Mouse (Mus musculus) forebrain, embryonic 10.5 days (tissue): ENCODE data around the gene Lyl1. TPM values are rescaled to one million over a fixed set of nuclear protein-coding genes. Genes with fewer than 3 reads are reported as not detected.

Source experiments
- DNase-seq: peaks from one replicate; pipeline ENCODE4 v3.0.0-alpha.2; 2017; ENCODE audit warnings: low spot score; ENCODE audit errors: extremely low spot score
- H3K27ac ChIP-seq: fragments of 300-500 bp; sonication (generic); 2 replicates; pipeline ENCODE4 v1.5.1; 2016; ENCODE audit warnings: mild to moderate bottlenecking
- H3K27me3 ChIP-seq: fragments of 300-500 bp; sonication (generic); 2 replicates; pipeline ENCODE4 v1.6.1; 2016; ENCODE audit warnings: mild to moderate bottlenecking; ENCODE audit not compliant: poor library complexity, severe bottlenecking
- H3K36me3 ChIP-seq: fragments of 300-500 bp; sonication (generic); replicated peaks from 2 replicates; pipeline ENCODE4 v1.6.1; 2016; ENCODE audit warnings: mild to moderate bottlenecking, moderate library complexity
- H3K4me1 ChIP-seq: fragments of 300-500 bp; sonication (generic); 2 replicates; pipeline ENCODE4 v1.6.1; 2016
- H3K4me3 ChIP-seq: fragments of 300-500 bp; sonication (generic); 2 replicates; pipeline ENCODE4 v1.5.1; 2016; ENCODE audit warnings: mild to moderate bottlenecking, moderate library complexity
- H3K9me3 ChIP-seq: fragments of 300-500 bp; sonication (generic); 2 replicates; pipeline ENCODE4 v1.6.1; 2016; ENCODE audit warnings: mild to moderate bottlenecking, moderate library complexity
- WGBS: fragments of 180-500 bp; shearing (Covaris S2); methylation state at CpG from one replicate; pipeline ENCODE4 v1.1.7; 2016; 5-methylcytosine and 5-hydroxymethylcytosine counted together
- polyA plus RNA-seq: library from polyadenylated mRNA; unstranded; fragments of >200 nt; fragmentation: Nextera tagmentation; extraction: Ambion mirVana; gene quantifications from 2 replicates; pipeline ENCODE4 v1.2.1, GENCODE M21; 2016

Lyl1 gene
- polyA plus RNA-seq, 1 experiment from 2014 or later = 5.8 TPM

DNA sequence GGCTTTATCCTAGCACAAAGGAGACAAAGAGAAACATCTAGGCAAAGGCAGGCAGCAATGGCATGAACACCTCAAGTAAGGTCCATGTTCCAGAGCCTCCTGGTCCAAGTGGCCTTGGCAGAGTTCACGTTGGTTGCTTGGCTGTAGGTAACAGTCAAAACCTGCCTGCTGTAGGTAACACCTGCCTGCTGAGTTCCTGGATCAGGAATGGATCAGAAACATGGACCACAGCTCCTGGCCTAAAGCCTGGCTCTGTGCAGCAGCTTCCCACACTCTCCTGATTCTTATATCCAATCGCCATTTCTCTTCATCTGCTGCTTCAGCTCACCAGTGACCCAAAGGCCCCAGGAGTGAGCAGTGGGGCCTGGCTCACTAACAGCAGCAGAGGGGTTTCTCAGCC is 33.4 kb downstream of the Lyl1 start:
- peaks cover 84% of the 10 kb centered on the region for H3K4me1 ChIP-seq
- H3K27ac ChIP-seq = no peak overlapping the region
- DNase-seq = no peak
- WGBS = 87% methylated on average over 2 of the region's 2 CpGs
- H3K9me3 ChIP-seq = no peaks in the 10 kb centered on the region
- no peaks in the 10 kb centered on the region for H3K36me3 ChIP-seq
- H3K4me3 ChIP-seq = no peak overlapping the region
- peaks cover 100% of the 10 kb centered on the region for H3K27me3 ChIP-seq

GRCm38 (mm10) chr8:84735597-84735996 is 34.3 kb downstream of the Lyl1 start:
- no peaks in the 10 kb centered on the region for H3K36me3 ChIP-seq
- H3K9me3 ChIP-seq = no peaks in the 10 kb centered on the region
- H3K4me1 ChIP-seq = peaks cover 84% of the 10 kb centered on the region
- H3K4me3 ChIP-seq = no peak overlapping the region
- peaks cover 100% of the 10 kb centered on the region for H3K27me3 ChIP-seq
- peak overlapping the region; percentile 4; the same call in 1 of the 2 replicates for H3K27ac ChIP-seq
- WGBS = 38% methylated on average over 2 of the region's 2 CpGs
- no peak for DNase-seq

DNA sequence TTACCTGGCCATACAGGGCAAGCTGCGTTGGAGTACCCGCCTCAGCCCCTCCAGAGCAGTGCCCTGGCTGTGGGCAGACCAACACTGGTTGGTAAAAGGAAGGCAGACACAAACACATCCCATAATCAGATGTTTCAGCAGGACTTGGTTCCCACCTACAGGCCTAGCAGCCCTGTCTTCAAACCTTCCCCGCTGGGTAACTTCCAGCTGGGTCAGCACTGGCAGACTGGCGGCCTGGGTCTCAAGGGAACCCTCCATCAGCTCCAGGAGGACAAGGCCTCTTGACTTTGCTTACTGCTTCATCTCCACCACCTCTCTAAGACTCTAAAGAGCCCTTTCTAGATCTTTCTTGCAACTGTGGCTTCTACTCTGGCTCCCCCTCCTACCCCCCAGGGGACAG is 35.3 kb downstream of the Lyl1 start:
- no peak for DNase-seq

DNA sequence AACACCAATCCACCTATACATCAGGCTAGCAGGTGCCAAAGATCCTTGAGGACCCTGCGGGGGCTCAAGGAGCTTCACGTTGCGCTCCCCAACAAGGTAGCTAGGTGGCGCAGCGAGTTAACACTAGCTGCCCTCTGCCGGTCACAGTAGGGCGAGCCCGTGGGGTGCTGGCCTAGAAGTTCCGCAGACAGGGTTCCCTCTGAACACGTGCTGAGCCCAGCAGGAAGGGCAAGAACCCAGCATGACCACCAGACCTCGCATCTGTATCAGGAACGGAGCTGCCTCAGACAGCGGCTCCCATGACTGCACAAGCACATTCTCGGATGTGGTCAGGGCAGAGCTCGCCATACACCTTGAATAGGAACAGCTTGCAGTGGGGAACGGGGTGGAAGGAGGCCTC is 36.4 kb downstream of the Lyl1 start:
- Histone ChIP-seq H3K4me1 (peaks cover 84% of the 10 kb centered on the region), H3K9me3 (no peaks in the 10 kb centered on the region), H3K27ac (peak overlapping the region; percentile 79), H3K27me3 (peaks cover 100% of the 10 kb centered on the region), H3K36me3 (no peaks in the 10 kb centered on the region), H3K4me3 (peak overlapping the region; percentile 38)
- peak; percentile 81 for DNase-seq
- WGBS = 1% methylated on average over 16 of the region's 16 CpGs

More for the DNA sequence above, 35.3 kb downstream of the Lyl1 start:
- Histone ChIP-seq H3K4me1 (peaks cover 84% of the 10 kb centered on the region), H3K27ac (0 out of 2 replicates have a peak overlapping the region, but pooled peaks have one; percentile 4), H3K4me3 (no peak overlapping the region), H3K36me3 (no peaks in the 10 kb centered on the region), H3K27me3 (peaks cover 100% of the 10 kb centered on the region), H3K9me3 (no peaks in the 10 kb centered on the region)
- WGBS = 59% methylated on average over 4 of the region's 4 CpGs

- H3K4me3 ChIP-seq = peak overlapping the region; percentile 38; the same call in 1 of the 2 replicates
- DNase-seq = no peak
- peaks cover 100% of the 10 kb centered on the region for H3K27me3 ChIP-seq
- H3K9me3 ChIP-seq = no peaks in the 10 kb centered on the region
- under 1% methylated on average over 10 of the region's 10 CpGs for WGBS
- peak overlapping the region; percentile 79 for H3K27ac ChIP-seq
- no peaks in the 10 kb centered on the region for H3K36me3 ChIP-seq
- H3K4me1 ChIP-seq = peaks cover 84% of the 10 kb centered on the region
Measured at GRCm38 (mm10) chr8:84738266-84738665, 37.0 kb downstream of the Lyl1 start.

DNA sequence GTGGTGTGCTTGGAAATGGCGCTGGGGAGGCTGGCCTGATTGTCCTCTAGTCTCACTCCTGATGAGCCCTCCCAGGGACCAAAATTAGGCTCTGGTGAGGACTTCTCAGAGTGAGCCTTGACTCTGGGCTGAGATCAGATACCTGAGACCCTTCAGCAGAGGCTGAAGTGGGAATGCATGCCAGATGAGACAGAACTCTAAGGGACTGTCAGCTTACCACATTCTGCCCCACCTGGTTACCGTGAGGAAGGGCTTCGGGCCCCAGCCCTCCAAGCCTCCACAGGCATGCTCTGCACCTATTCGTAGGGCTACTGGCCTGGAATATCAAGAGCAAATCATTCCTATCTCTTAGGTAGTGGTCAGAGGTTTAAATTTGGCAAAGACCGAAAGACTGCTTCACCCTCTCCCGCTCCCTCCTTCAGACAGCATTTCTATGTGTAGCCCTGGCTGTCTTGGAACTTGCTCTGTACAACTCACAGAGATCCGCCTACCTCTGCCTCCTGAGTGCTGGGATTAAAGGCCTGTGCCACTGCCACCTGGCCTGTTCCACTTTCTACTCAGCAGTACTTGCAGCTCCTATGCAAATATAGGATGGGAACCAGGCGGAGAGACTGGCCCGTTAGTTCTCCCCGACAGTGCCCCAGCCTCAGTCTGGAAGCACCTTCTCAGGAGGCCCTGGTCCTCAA is 37.6 kb downstream of the Lyl1 start:
- peak overlapping the region; percentile 79 for H3K27ac ChIP-seq
- no peak for DNase-seq
- H3K4me3 ChIP-seq = peak overlapping the region; percentile 38; the same call in 1 of the 2 replicates
- H3K27me3 ChIP-seq = peaks cover 100% of the 10 kb centered on the region
- H3K9me3 ChIP-seq = no peaks in the 10 kb centered on the region
- WGBS = 29% methylated on average over 10 of the region's 10 CpGs
- no peaks in the 10 kb centered on the region for H3K36me3 ChIP-seq
- H3K4me1 ChIP-seq = peaks cover 87% of the 10 kb centered on the region

DNA sequence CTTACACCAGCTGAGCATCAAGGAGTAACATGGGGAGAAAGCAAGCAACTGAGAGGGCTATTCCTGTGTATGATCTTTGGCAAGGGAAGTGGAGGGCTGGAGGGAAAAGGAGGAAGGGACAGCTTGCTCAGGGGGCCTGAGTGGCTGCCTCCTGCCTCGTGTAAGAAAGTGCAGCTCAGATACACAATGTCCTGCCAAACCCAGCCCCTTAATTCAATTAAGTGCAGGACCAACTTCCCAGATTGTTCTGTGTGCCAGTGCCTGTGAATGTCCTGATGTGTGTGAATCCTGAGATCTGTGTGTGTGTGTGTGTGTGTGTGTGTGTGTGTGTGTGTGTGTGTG is 38.1 kb downstream of the Lyl1 start:
- 4% methylated on average over 1 of the region's 1 CpGs for WGBS
- no peak for DNase-seq
- no peaks in the 10 kb centered on the region for H3K36me3 ChIP-seq
- H3K4me1 ChIP-seq = peaks cover 92% of the 10 kb centered on the region
- no peak overlapping the region for H3K4me3 ChIP-seq
- peak overlapping the region; percentile 79; the same call in 1 of the 2 replicates for H3K27ac ChIP-seq
- peaks cover 100% of the 10 kb centered on the region for H3K27me3 ChIP-seq
- H3K9me3 ChIP-seq = no peaks in the 10 kb centered on the region

GRCm38 (mm10) chr8:84740895-84741843 is 39.9 kb downstream of the Lyl1 start:
- Histone ChIP-seq H3K9me3 (no peaks in the 10 kb centered on the region), H3K36me3 (no peaks in the 10 kb centered on the region), H3K27ac (peak overlapping the region; percentile 85), H3K27me3 (peaks cover 100% of the 10 kb centered on the region), H3K4me1 (peaks cover 95% of the 10 kb centered on the region), H3K4me3 (no peak overlapping the region; the same call in 1 of the 2 replicates)
- 14% methylated on average over 13 of the region's 13 CpGs for WGBS
- DNase-seq = no peak

- H3K4me3 ChIP-seq = peak overlapping the region; percentile 35
- H3K4me1 ChIP-seq = peaks cover 99% of the 10 kb centered on the region
- H3K36me3 ChIP-seq = no peaks in the 10 kb centered on the region
- peak overlapping the region; percentile 85 for H3K27ac ChIP-seq
- WGBS = 2% methylated on average over 32 of the region's 32 CpGs
- H3K9me3 ChIP-seq = no peaks in the 10 kb centered on the region
- H3K27me3 ChIP-seq = peaks cover 100% of the 10 kb centered on the region
- DNase-seq = peak; percentile 70
Measured at GRCm38 (mm10) chr8:84742171-84743053, 41.2 kb downstream of the Lyl1 start.

DNA sequence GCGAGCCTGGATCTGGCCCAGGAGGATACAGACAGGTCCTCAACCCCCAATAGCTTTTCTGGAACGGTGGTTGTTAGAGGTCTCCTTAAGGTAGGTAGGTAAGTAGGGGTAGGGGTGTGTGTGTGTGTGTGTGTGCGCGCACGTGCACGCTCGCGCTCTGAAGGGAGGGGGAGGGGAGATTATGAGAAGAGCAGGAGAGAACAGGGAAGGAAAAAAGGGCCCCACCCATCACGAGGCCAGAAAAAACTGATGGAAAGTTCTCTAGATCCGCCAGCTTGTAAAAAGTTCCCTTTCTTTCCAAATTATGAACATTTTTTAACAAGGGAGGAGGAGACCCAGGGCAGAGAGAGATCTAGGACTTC is 41.8 kb downstream of the Lyl1 start:
- Histone ChIP-seq H3K4me3 (peak overlapping the region; percentile 35), H3K27ac (peak overlapping the region; percentile 85), H3K27me3 (peaks cover 100% of the 10 kb centered on the region), H3K4me1 (peaks cover 92% of the 10 kb centered on the region), H3K9me3 (no peaks in the 10 kb centered on the region), H3K36me3 (no peaks in the 10 kb centered on the region)
- DNase-seq = no peak
- WGBS = 3% methylated on average over 10 of the region's 10 CpGs

DNA sequence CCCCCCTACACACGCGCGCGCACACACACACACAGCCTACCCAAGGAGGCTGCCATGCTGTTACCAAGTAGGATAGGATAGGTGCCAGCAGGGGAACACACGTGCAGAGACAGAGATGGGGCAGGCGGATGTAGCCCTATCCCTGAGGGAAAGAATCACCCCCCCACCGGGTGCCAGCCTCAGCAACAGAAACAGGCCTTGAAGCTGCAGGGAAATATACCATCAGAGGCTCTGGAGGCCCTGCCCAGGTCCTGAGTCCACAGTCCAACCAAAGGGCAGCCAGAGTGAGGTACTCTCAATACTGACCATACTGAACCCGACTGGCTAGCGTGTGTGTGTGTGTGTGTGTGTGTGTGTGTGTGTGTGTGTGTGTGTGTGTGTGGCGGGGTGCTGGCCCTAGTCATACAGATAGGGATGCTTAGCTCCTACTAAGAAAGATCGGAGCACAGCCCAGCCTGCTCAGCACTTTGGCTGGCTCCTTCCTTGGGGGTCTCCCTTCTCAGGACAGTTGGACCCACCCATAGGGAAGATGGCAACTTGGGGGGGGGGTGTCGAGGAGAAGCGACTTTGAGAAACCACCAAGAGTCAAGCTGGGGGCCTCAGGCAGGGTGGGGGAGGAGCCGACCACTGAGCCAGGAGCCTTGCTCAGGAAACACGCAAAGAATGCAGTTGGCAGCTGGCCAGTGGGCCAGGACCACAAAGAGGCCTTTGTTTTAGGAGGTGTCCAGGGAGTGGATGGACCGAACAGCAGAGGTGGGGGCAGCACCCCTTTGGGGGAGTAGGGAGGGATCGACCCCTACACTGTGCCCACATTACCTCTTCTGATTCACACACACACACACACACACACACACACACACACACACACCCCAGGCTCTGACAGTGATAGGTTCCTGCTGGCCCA is 42.5 kb downstream of the Lyl1 start:
- Histone ChIP-seq H3K9me3 (no peaks in the 10 kb centered on the region), H3K4me3 (peak overlapping the region; percentile 35), H3K27me3 (peaks cover 100% of the 10 kb centered on the region), H3K36me3 (no peaks in the 10 kb centered on the region), H3K4me1 (peaks cover 85% of the 10 kb centered on the region), H3K27ac (peak overlapping the region; percentile 85)
- 2% methylated on average over 17 of the region's 17 CpGs for WGBS
- peak; percentile 75 for DNase-seq
